Mouse (Mus musculus) kidney, embryonic 16.5 days (tissue): ENCODE measurements around the gene Dnah12. TPM values are rescaled to one million over a fixed set of nuclear protein-coding genes. Genes with fewer than 3 reads are reported as not detected.

Experiments used
- ATAC-seq: fragments of 200-750 bp; cut with Nextera tagmentation; 2 replicates; pipeline ENCODE4 v1.8.0; 2017; ENCODE audit warnings: moderate TSS enrichment; ENCODE audit not compliant: low FRiP score, low TSS enrichment
- H3K27ac ChIP-seq: fragments of 300-500 bp; sonication (generic); 2 replicates; pipeline ENCODE4 v1.5.1; 2014; ENCODE audit warnings: low read length
- H3K27me3 ChIP-seq: fragments of 300-500 bp; sonication (generic); 2 replicates; pipeline ENCODE4 v1.6.1; 2014; ENCODE audit warnings: low read length, control low read depth, mixed read lengths; ENCODE audit not compliant: insufficient read depth
- H3K36me3 ChIP-seq: fragments of 300-500 bp; sonication (generic); 2 replicates; pipeline ENCODE4 v1.6.1; 2014; ENCODE audit warnings: low read length, control low read depth, mixed read lengths; ENCODE audit not compliant: insufficient read depth
- H3K4me1 ChIP-seq: fragments of 300-500 bp; sonication (generic); 2 replicates; pipeline ENCODE4 v1.6.1; 2014; ENCODE audit warnings: low read length, control low read depth, mixed read lengths; ENCODE audit not compliant: insufficient read depth
- H3K4me2 ChIP-seq: fragments of 300-500 bp; sonication (generic); replicated peaks from 2 replicates; pipeline ENCODE4 v1.6.1; 2014; ENCODE audit warnings: low read depth, low read length
- H3K4me3 ChIP-seq: fragments of 300-500 bp; sonication (generic); 2 replicates; pipeline ENCODE4 v1.5.1; 2014; ENCODE audit warnings: mild to moderate bottlenecking, low read length
- H3K9ac ChIP-seq: fragments of 300-500 bp; sonication (generic); replicated peaks from 2 replicates; pipeline ENCODE4 v1.6.1; 2014; ENCODE audit warnings: low read length
- H3K9me3 ChIP-seq: fragments of 300-500 bp; sonication (generic); 2 replicates; pipeline ENCODE4 v1.6.1; 2016; ENCODE audit warnings: low read length, control low read depth
- WGBS: fragments of 180-500 bp; shearing (Covaris S2); extraction: QIAGEN DNeasy Blood & Tissue Kit; methylation state at CpG from one replicate; pipeline ENCODE4 v1.1.7; 2014; 5-methylcytosine and 5-hydroxymethylcytosine counted together
- polyA plus RNA-seq: library from polyadenylated mRNA; unstranded; fragments of >200 nt; fragmentation: Nextera tagmentation; extraction: Ambion mirVana; gene quantifications from 2 replicates; pipeline ENCODE4 v1.2.1, GENCODE M21; 2015

Dnah12 gene
- polyA plus RNA-seq, 1 experiment from 2014 or later = 0.21 TPM

DNA sequence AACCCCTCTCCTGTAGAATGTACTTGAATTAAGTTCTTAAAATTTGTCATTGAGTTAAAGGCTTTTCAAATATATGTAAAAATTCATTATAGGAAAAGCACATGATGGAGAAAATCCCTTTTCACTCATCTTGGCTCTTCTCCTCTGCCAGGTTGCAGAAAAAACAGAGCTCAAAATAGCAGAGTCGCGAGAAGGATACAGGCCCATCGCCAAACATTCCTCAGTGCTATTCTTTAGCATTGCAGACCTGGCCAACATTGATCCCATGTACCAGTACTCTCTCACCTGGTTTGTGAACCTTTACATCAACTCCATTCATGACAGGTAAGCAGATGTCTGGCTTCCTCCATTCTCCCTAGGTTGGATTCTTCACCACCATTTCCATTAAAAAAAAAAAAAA is 165.9 kb downstream of the Dnah12 start:
- H3K27ac ChIP-seq = no peak overlapping the region
- no peaks in the 10 kb centered on the region for H3K27me3 ChIP-seq
- H3K36me3 ChIP-seq = no peaks in the 10 kb centered on the region
- ATAC-seq = no peak
- H3K4me2 ChIP-seq = no peak overlapping the region
- H3K4me1 ChIP-seq = no peaks in the 10 kb centered on the region
- WGBS = 88% methylated on average over 3 of the region's 3 CpGs
- no peak overlapping the region for H3K9ac ChIP-seq
- no peak overlapping the region for H3K4me3 ChIP-seq
- H3K9me3 ChIP-seq = no peaks in the 10 kb centered on the region

DNA sequence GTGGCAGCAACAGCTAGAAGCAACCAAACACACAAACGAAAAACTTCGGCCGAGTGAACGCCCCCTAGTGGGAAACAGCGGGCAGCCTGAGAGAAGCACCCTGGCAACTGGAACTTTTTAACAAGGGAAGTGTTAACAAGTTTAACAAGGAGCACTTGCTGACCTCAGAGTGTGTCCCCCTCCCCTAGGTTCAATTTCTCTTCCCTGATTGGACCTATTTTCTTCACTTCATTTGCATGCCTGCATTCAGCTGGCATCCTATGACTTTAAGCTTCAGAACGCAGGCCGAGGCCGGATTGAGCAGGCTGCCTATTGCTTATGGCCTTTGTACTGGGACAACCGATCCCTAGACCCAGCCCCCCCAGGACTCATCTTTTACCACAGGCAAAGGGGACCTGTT is 174.3 kb downstream of the Dnah12 start:
- Histone ChIP-seq H3K27ac (no peak overlapping the region), H3K36me3 (no peaks in the 10 kb centered on the region), H3K9ac (no peak overlapping the region), H3K9me3 (no peaks in the 10 kb centered on the region), H3K4me3 (no peak overlapping the region), H3K4me2 (no peak overlapping the region), H3K4me1 (no peaks in the 10 kb centered on the region), H3K27me3 (no peaks in the 10 kb centered on the region)
- WGBS = 77% methylated on average over 9 of the region's 9 CpGs
- no peak for ATAC-seq

DNA sequence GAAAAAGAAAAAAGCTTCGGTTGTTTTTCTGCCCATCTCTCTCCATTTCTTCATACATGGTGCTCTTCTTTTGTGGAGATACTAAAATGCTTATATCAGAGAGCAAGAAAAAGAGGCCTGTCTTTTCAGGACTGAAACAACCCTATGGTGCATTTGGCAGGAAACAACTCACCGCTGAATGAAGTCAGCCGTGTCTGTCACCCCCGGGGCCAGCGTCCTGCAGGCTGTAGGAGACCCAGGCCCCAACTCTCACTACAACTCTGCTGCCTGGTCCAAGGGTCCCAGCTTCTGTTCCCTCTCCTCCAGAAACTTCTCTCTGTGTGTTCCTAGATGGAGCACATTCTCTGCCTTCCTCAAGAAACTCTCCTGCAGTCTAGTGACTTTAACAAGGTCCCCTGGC is 175.2 kb downstream of the Dnah12 start:
- H3K9ac ChIP-seq = no peak overlapping the region
- no peaks in the 10 kb centered on the region for H3K9me3 ChIP-seq
- H3K4me3 ChIP-seq = no peak overlapping the region
- no peak for ATAC-seq
- H3K4me2 ChIP-seq = no peak overlapping the region
- H3K4me1 ChIP-seq = no peaks in the 10 kb centered on the region
- no peak overlapping the region for H3K27ac ChIP-seq
- H3K36me3 ChIP-seq = no peaks in the 10 kb centered on the region
- H3K27me3 ChIP-seq = no peaks in the 10 kb centered on the region
- 80% methylated on average over 5 of the region's 5 CpGs for WGBS

DNA sequence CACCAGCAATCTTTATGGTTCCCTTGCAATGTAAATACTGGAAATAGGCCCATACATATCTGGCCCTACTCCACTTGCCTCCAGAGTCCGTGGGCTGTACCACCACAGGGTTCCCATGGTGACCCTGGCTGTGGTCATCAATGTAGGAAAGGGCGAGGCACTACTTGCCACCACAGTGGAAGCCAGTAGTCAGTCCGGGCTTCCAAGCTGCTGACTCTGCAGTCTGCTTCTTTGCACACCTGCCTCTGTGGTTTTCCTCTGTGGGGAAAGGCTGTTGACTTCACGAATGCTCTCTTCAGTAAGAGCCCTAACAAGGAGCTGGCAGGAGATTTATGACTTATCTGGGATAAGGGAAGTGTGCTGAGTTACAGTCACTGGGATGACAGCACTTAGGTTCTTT is 185.7 kb downstream of the Dnah12 start:
- H3K9me3 ChIP-seq = no peaks in the 10 kb centered on the region
- no peaks in the 10 kb centered on the region for H3K4me1 ChIP-seq
- H3K27ac ChIP-seq = no peak overlapping the region
- ATAC-seq = no peak
- H3K9ac ChIP-seq = no peak overlapping the region
- H3K4me3 ChIP-seq = no peak overlapping the region
- no peak overlapping the region for H3K4me2 ChIP-seq
- no peaks in the 10 kb centered on the region for H3K36me3 ChIP-seq
- WGBS = 55% methylated on average over 4 of the region's 4 CpGs
- H3K27me3 ChIP-seq = no peaks in the 10 kb centered on the region

DNA sequence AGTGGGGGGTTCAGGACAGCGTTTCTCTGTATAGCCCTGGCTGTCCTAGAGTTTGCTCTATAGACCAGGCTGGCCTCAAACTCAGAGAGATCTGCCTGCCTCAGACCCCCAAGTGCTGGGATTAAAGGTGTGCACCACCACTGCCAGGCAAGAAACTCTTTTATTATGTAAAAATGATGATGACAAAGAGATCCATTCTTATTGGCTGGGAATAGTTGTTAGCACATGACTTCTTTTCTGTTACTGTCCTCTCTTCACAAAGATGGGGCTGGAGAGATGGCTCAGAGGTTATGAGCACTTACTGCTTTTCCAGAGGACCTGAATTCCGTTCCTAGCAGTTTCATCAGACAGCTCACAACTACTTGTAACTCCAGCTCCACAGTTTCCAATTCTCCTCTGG is 186.9 kb downstream of the Dnah12 start:
- Histone ChIP-seq H3K36me3 (no peaks in the 10 kb centered on the region), H3K9ac (no peak overlapping the region), H3K4me3 (no peak overlapping the region), H3K4me1 (no peaks in the 10 kb centered on the region), H3K9me3 (no peaks in the 10 kb centered on the region), H3K4me2 (no peak overlapping the region), H3K27ac (no peak overlapping the region), H3K27me3 (no peaks in the 10 kb centered on the region)
- ATAC-seq = no peak
- 86% methylated on average over 2 of the region's 2 CpGs for WGBS

DNA sequence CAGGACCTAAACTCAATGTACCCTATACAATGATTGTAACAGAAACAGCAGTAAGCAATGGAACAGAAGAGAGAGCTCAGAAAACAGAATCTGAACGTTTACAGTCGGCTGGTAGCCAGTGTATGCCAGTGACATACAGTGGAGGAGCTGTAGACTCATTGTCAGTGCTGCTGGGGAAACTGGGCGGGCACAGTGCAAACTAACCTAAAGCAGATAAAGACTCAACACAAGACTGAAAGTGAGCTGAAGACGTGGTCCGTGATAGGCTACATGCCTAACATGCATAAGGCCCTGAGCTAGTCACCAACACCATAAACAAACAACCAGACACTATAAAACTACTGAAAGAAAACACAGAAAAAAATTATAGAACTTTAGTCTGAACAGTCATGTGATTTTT is 188.6 kb downstream of the Dnah12 start:
- Histone ChIP-seq H3K4me2 (no peak overlapping the region), H3K4me3 (no peak overlapping the region), H3K27ac (no peak overlapping the region), H3K9me3 (no peaks in the 10 kb centered on the region), H3K9ac (no peak overlapping the region), H3K36me3 (no peaks in the 10 kb centered on the region), H3K4me1 (no peaks in the 10 kb centered on the region), H3K27me3 (no peaks in the 10 kb centered on the region)
- no peak for ATAC-seq
- 92% methylated on average over 5 of the region's 5 CpGs for WGBS

DNA sequence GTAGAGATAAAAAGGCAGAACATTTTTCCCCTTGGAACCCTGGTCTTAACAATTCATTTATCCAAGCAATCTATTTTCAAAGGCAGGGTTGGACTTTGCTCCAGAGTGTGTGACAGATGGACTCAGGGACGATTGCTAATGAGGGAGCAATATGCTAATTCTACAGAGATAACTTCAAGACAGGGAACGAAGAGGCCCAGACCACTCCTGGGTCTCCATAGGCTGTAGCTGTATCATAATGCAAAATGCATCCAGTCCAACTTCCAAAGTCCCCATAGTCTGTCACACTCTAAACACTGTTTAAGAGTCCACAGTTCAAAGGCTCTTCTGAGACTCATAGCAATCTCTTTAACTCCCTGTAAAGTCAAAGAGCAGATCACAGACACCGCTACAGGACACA is 194.2 kb downstream of the Dnah12 start:
- H3K27me3 ChIP-seq = no peaks in the 10 kb centered on the region
- no peak overlapping the region for H3K27ac ChIP-seq
- ATAC-seq = 0 out of 2 replicates have a peak, but pooled peaks have one; percentile 23
- WGBS = 84% methylated on average over 3 of the region's 3 CpGs
- H3K9me3 ChIP-seq = no peaks in the 10 kb centered on the region
- H3K4me3 ChIP-seq = no peak overlapping the region
- H3K4me1 ChIP-seq = no peaks in the 10 kb centered on the region
- H3K36me3 ChIP-seq = no peaks in the 10 kb centered on the region
- no peak overlapping the region for H3K9ac ChIP-seq
- H3K4me2 ChIP-seq = no peak overlapping the region

DNA sequence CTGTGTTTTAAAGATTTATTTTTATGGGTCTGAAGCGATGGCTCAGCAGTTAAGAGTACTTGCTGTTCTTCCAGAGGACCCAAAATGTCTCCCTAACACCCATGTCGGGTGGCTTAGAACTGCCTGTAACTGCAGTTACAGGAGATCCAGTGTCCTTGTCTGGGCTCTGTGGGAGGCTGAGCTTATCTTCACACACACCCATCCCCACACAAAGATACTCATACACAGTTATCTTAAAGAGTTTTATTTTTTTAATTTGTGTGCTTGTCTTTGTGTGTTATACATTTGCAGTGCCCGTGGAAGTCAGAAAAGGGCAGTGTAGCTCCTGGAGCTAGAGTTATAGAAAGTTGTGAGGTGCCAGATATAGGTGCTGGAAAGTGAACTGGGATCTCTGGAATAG is 197.7 kb downstream of the Dnah12 start:
- WGBS = 87% methylated on average over 3 of the region's 3 CpGs
- Histone ChIP-seq H3K36me3 (no peaks in the 10 kb centered on the region), H3K4me1 (no peaks in the 10 kb centered on the region), H3K4me2 (no peak overlapping the region), H3K27ac (no peak overlapping the region), H3K9ac (no peak overlapping the region), H3K27me3 (no peaks in the 10 kb centered on the region), H3K4me3 (no peak overlapping the region), H3K9me3 (no peaks in the 10 kb centered on the region)
- no peak for ATAC-seq

DNA sequence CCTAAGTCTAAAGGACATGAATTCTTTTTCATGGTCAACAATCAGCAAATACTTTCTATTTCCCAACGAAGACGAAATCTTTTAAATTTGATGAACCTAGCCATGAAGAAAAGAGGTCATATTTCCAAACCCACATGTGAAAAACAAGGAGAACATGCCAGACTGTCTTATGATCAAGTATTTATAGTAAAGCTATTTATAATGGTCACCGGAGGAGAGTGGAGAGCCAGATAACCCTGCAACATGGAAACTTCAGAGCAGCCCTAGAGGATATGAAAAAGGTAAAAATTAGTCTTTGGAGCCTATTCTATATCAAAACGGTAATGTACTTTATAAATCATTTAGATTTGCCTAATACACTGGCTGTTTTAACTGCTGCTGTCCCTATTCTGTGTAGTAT is 201.3 kb downstream of the Dnah12 start, which contains the start of gene Asb14:
Gene Asb14 (plus strand): TSS at position 166 of the 400 bp plus-strand sequence.
- Histone ChIP-seq H3K9me3 (no peaks in the 10 kb centered on the region), H3K4me1 (no peaks in the 10 kb centered on the region), H3K27ac (no peak within 1 kb of the TSS), H3K27me3 (no peaks in the 10 kb centered on the region), H3K9ac (no peak within 1 kb of the TSS), H3K4me3 (no peak within 1 kb of the TSS), H3K36me3 (no peaks in the 10 kb centered on the region), H3K4me2 (no peak within 1 kb of the TSS)
- ATAC-seq = no peak
- 89% methylated on average over 4 of the region's 4 CpGs for whole genome bisulfite sequencing

DNA sequence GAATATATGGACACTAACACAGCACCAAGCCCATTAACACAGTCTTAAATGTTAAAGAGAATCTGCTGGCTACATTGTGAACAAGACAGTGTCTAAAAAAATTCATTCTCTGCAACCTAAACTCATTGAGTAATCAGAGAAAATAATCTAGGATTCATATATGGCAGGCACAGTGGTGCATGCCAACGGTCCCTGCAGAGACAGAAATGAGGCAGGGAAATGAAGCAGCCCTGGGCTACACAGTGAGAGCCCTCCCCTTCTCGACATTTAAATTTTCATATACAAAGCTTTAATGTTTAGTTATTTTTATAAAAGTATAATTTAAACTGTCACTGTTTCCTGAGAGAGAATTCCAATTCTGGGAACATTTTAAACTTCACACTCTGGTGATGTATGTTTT is 206.4 kb downstream of the Dnah12 start:
- no peak for ATAC-seq
- H3K9me3 ChIP-seq = no peaks in the 10 kb centered on the region
- 79% methylated on average over 2 of the region's 2 CpGs for WGBS

DNA sequence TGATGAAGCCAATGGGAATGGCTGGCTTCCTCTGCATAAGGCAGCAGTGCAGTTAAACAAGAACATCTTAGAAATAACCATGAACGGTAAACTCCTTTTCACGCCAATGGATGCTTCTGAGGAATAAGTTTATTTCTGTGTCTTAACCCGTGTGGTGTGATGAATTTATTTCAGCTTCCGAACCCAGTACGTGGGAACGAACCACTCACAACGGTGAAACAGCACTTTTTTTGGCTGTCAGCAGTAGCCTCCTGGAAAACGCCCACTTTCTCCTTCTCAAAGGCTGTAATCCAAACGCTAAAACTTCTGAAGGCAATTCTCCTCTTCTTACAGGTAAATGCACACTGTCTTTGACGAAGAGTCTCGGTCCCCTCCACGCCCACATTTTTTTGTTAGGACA is 207.8 kb downstream of the Dnah12 start:
- H3K4me2 ChIP-seq = no peak overlapping the region
- no peaks in the 10 kb centered on the region for H3K27me3 ChIP-seq
- no peak overlapping the region for H3K9ac ChIP-seq
- no peaks in the 10 kb centered on the region for H3K36me3 ChIP-seq
- no peaks in the 10 kb centered on the region for H3K4me1 ChIP-seq
- H3K9me3 ChIP-seq = no peaks in the 10 kb centered on the region
- no peak for ATAC-seq
- WGBS = 86% methylated on average over 12 of the region's 12 CpGs
- no peak overlapping the region for H3K27ac ChIP-seq
- H3K4me3 ChIP-seq = no peak overlapping the region

More for the DNA sequence above, 206.4 kb downstream of the Dnah12 start:
- H3K4me3 ChIP-seq = no peak overlapping the region
- no peaks in the 10 kb centered on the region for H3K36me3 ChIP-seq
- H3K9ac ChIP-seq = no peak overlapping the region
- H3K27ac ChIP-seq = no peak overlapping the region
- H3K27me3 ChIP-seq = no peaks in the 10 kb centered on the region
- H3K4me1 ChIP-seq = no peaks in the 10 kb centered on the region
- no peak overlapping the region for H3K4me2 ChIP-seq
